ENCODE assay signal across 8 mouse cellular contexts in the genomic region with DNA sequence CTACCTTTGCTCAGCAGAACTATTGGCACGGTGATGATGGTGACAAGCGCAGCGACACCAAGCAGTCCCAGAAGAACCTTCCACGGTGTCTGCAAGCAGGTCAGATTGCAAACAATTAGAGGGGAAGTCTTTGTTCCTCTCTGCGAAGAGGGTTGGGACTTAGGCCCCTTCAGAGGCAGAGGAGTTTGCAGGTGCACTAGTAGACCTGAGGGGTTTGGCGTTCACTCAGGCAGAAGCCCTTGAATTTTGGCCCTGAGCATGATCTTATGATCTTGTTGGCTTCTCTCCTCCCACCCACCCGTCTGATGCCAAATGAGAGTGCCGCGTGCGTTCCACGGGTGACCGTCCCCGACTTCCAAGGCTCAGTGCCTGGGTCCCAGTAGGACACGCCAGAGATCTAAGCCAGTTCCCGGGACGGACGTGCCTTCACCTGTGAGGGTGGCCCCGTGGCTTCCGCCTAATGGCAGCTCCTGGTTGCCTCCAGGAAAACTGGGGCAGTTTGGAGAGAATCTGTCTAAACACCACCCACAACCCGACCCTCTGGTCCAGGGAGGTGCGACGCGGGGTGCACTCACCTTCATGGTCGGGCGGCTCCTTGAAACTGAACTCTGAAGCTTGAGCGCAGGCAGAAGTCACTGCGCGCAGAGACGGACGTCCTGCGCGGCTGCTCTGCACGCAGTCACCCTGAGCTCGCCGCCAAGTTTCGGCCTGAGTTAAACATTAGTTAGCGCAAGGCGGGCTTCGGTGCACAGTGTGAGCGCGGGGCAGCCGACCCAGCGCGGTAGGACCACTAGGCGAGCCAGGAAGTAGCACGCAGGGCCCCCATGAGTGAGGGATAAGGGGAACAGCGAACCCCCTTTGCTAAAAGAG. TPM values are rescaled to one million over a fixed set of nuclear protein-coding genes. Genes with fewer than 3 reads are reported as not detected.
DNase-seq lines count a peak whose midpoint lies in the region; ATAC-seq and TF ChIP-seq lines count a peak whose summit lies in the region.

No protein-coding gene starts in this region.

- H3K9me3 ChIP-seq in intestine, embryonic 15.5 days = no peaks in the 10 kb centered on the region
- no peaks in the 10 kb centered on the region for H3K9me3 ChIP-seq in liver, embryonic 16.5 days (replicated peaks; ENCODE audit: control insufficient read depth, low read length)
- no peaks in the 10 kb centered on the region for H3K9me3 ChIP-seq in neural tube, embryonic 11.5 days (ENCODE audit: control insufficient read depth, low read length)

- H3K9ac ChIP-seq in intestine, embryonic 15.5 days = peak overlapping the region; percentile 50
- H3K9ac ChIP-seq in liver, embryonic 16.5 days (ENCODE audit: low read depth, low read length) = peak overlapping the region; percentile 19; the same call in 1 of the 2 replicates
- peak overlapping the region; percentile 5 for H3K9ac ChIP-seq in neural tube, embryonic 11.5 days (ENCODE audit: low read length)

- 5% methylated on average over 47 of the region's 47 CpGs for WGBS in intestine, embryonic 15.5 days
- 6% methylated on average over 47 of the region's 47 CpGs for WGBS in liver, embryonic 16.5 days (ENCODE audit: insufficient replicate concordance)
- 5% methylated on average over 47 of the region's 47 CpGs for WGBS in neural tube, embryonic 11.5 days

- peak overlapping the region; percentile 73 for H3K4me3 ChIP-seq in gastrocnemius, adult 2 months
- H3K4me3 ChIP-seq in intestine, embryonic 15.5 days (replicated peaks) = peak overlapping the region; percentile 45
- peak overlapping the region; percentile 44 for H3K4me3 ChIP-seq in liver, embryonic 16.5 days (ENCODE audit: low read depth, low read length)
- peak overlapping the region; percentile 31 for H3K4me3 ChIP-seq in neural tube, embryonic 11.5 days (ENCODE audit: low read depth, low read length)

- no peaks in the 10 kb centered on the region for H3K27me3 ChIP-seq in intestine, embryonic 15.5 days (replicated peaks)
- H3K27me3 ChIP-seq in liver, embryonic 16.5 days (ENCODE audit: control insufficient read depth, insufficient read depth, low read depth, low read length) = no peaks in the 10 kb centered on the region; the same call in 1 of the 2 replicates
- peaks cover 4% of the 10 kb centered on the region for H3K27me3 ChIP-seq in neural tube, embryonic 11.5 days (ENCODE audit: control insufficient read depth, insufficient read depth, low read length)

- no peaks in the 10 kb centered on the region for H3K36me3 ChIP-seq in intestine, embryonic 15.5 days
- no peaks in the 10 kb centered on the region for H3K36me3 ChIP-seq in liver, embryonic 16.5 days (ENCODE audit: control insufficient read depth, insufficient read depth)
- H3K36me3 ChIP-seq in neural tube, embryonic 11.5 days (ENCODE audit: control insufficient read depth, insufficient read depth, low read length) = no peaks in the 10 kb centered on the region

- peak; percentile 17 to 18 for DNase-seq in cerebellum, postnatal 14 days
- no peak for DNase-seq in cerebellum, adult 8-10 months
- peak; percentile 67 for DNase-seq in gastrocnemius, adult 2 months
- DNase-seq in neural tube, embryonic 11.5 days (ENCODE audit: low spot score) = peak; percentile 63
- DNase-seq in thymus, postnatal 4 days = peak; percentile 77

- intact Hi-C loops in gastrocnemius, adult 2 months (cut with DNase I) = no loop called here

- TF ChIP-seq CTCF in gastrocnemius, adult 2 months (IDR thresholded peaks at IDR 0.05) = no peak

- peaks cover 15% of the 10 kb centered on the region for H3K4me1 ChIP-seq in intestine, embryonic 15.5 days (replicated peaks)
- no peaks in the 10 kb centered on the region; the same call in 1 of the 2 replicates for H3K4me1 ChIP-seq in liver, embryonic 16.5 days (ENCODE audit: control insufficient read depth, low read depth, low read length)
- H3K4me1 ChIP-seq in neural tube, embryonic 11.5 days (ENCODE audit: control insufficient read depth, insufficient read depth, low read length) = no peaks in the 10 kb centered on the region; the same call in none of the 2 replicates

- H3K4me2 ChIP-seq in intestine, embryonic 15.5 days (replicated peaks) = peak overlapping the region; percentile 79
- peak overlapping the region; percentile 51 for H3K4me2 ChIP-seq in liver, embryonic 16.5 days (ENCODE audit: low read depth, low read length)
- H3K4me2 ChIP-seq in neural tube, embryonic 11.5 days (ENCODE audit: low read depth) = peak overlapping the region; percentile 74

- peak overlapping the region; percentile 79 for H3K27ac ChIP-seq in gastrocnemius, adult 2 months
- H3K27ac ChIP-seq in intestine, embryonic 15.5 days = peak overlapping the region; percentile 87
- H3K27ac ChIP-seq in liver, embryonic 16.5 days (ENCODE audit: low read length) = no peak overlapping the region
- no peak overlapping the region for H3K27ac ChIP-seq in neural tube, embryonic 11.5 days (ENCODE audit: low read depth, low read length)

- ATAC-seq in activated CD4-positive, CD25-positive, alpha-beta regulatory T cell, adult 4 months = peak; percentile 58
- ATAC-seq in intestine, embryonic 15.5 days = peak; percentile 93
- peak; percentile 74 for ATAC-seq in liver, embryonic 16.5 days (ENCODE audit: low read depth)
- peak; percentile 65 for ATAC-seq in neural tube, embryonic 11.5 days (ENCODE audit: insufficient read depth, low FRiP score, low TSS enrichment)

RNA-seq across cellular contexts. Expression of a gene that starts 0.6 kb away (rescaled TPM):
- polyA plus RNA-seq in activated CD4-positive, CD25-positive, alpha-beta regulatory T cell, adult 4 months (2017; shearing (Covaris generic)) = 100 to 1,000 TPM in 1 of 2 experiments, 10 to 100 TPM in 1; 89.9 to 107 TPM
- 1 to 10 TPM; 4.6 to 5.2 TPM for total RNA-seq in gastrocnemius, adult 2 months (2021)
- 69.3 and 72.5 TPM in 2 replicates for polyA plus RNA-seq in intestine, embryonic 15.5 days (2015; fragmentation: Nextera tagmentation; extraction: Ambion mirVana)
- 7.4 and 9.7 TPM in 2 replicates for polyA plus RNA-seq in liver, embryonic 16.5 days (2015; fragmentation: Nextera tagmentation; extraction: Ambion mirVana)
- polyA plus RNA-seq in neural tube, embryonic 11.5 days (2014; fragmentation: Nextera tagmentation; extraction: Ambion mirVana) = 0.80 and 1.4 TPM in 2 replicates

Comparison
In these comparisons a context has a peak if more than half of its experiments do, and no peak if none do; other contexts are left out.
1. H3K27ac ChIP-seq: peak in gastrocnemius, adult 2 months (single experiment) and intestine, embryonic 15.5 days (single experiment); none in liver, embryonic 16.5 days (single experiment) and neural tube, embryonic 11.5 days (single experiment).
2. Peak in every context shown above with its lines, with median percentiles within 50 percentile points of each other: ATAC-seq, H3K4me3 ChIP-seq, H3K4me2 ChIP-seq and H3K9ac ChIP-seq.